Mouse (Mus musculus): ENCODE results near the gene Rnf34. TPM values are rescaled to one million over a fixed set of nuclear protein-coding genes. Genes with fewer than 3 reads are reported as not detected.
A peak's percentile ranks its signal among the peaks of the same experiment; 100 is the strongest.

The Rnf34 gene
- polyA plus RNA-seq, 1 experiment from 2014 or later = 28.4 TPM

DNA sequence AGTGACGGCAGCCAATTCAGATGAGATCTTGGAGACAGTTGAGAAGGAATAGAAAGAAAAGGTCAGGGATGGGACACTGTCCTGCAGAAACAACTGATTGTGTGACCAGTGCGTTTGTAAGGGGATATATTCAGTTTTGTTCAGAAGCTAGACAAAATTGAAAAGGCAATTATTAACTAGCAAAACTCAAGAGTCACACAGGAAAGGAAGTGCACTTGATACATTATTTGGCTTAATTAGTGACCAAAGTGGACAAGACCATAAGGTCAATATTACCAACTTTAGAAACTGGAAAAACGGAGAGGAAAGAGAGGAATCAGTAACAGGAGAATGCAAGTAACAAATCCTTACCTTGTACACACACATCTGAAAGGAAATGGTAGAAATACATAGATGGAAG lies 26.8 kb downstream of the Rnf34 start:
- no peak overlapping the region for H3K4me3 ChIP-seq (replicated peaks)
- H3K4me2 ChIP-seq = no peak overlapping the region
- H3K36me3 ChIP-seq = peaks cover 27% of the 10 kb centered on the region
- ATAC-seq (ENCODE audit: insufficient read depth, low FRiP score, low read depth) = no peak
- no peak overlapping the region for H3K9ac ChIP-seq
- no peaks in the 10 kb centered on the region for H3K4me1 ChIP-seq
- H3K27me3 ChIP-seq (replicated peaks) = no peaks in the 10 kb centered on the region
- no peak overlapping the region for H3K27ac ChIP-seq
- no peaks in the 10 kb centered on the region for H3K9me3 ChIP-seq
- 73% methylated on average over 3 of the region's 3 CpGs for WGBS

DNA sequence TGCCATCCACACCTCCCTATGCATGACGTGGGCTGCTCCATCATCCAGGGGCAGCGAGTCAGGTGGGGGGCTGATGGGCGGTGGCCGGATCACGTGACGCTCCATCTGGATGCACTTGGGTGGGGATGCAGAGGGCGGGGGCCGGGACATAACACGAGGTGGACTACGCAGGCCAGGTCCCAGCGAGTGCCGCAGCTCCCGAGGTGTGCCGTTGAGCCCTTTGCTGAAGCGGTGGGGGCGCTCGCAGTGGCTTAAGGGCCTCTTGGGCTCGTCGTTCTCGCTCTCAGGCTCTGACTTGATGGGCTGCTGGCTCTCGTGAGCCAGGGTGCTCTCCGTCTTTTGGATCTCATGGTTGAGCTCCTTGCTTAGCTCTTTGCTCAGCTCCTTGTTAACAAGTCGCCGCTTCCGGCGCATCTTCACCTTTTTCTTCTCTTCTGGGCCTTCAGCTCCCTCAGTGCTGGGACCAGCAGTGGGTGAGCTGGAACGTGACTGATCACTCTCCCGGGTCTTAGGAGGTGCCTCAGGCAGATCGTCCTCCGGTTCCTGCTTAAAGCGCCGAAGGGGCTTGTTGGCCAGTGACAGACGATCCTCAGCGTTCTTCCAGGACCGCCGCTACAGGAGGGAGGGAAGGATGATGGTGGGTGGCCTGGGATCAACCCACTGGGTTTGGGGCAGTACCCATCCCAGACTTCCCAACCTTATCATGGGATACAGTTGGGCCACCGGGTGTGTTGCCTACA lies 30.6 kb downstream of the Rnf34 start:
- Histone ChIP-seq H3K27me3 (replicated peaks) (no peaks in the 10 kb centered on the region), H3K27ac (no peak overlapping the region), H3K4me3 (replicated peaks) (no peak overlapping the region), H3K9ac (no peak overlapping the region), H3K36me3 (peaks cover 23% of the 10 kb centered on the region), H3K4me1 (peaks cover 4% of the 10 kb centered on the region), H3K4me2 (no peak overlapping the region), H3K9me3 (no peaks in the 10 kb centered on the region)
- 95% methylated on average over 37 of the region's 37 CpGs for WGBS
- no peak for ATAC-seq (ENCODE audit: insufficient read depth, low FRiP score, low read depth)

DNA sequence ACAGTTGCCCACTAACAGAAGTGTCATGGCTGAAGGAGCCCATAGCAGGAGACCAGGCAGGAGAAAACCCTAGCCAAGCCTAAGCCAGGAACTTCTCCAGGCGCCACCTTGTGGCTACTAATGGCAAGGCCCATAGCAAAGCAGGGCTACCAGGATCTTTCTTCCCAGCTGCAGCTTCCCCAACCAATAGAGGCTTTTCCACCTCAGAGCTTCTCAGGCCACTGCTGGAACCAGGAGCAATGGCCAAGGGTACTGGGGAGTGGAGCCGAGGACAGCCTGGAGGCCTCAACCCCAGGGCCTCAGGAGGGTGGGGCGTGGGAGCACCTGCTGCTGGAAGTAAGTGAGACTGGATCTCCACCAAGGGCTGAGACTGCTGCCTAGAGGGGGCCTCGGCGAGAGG lies 31.5 kb downstream of the Rnf34 start:
- no peak overlapping the region for H3K4me2 ChIP-seq
- no peak overlapping the region for H3K4me3 ChIP-seq (replicated peaks)
- no peak overlapping the region for H3K9ac ChIP-seq
- H3K27me3 ChIP-seq (replicated peaks) = no peaks in the 10 kb centered on the region
- peaks cover 10% of the 10 kb centered on the region for H3K4me1 ChIP-seq
- H3K27ac ChIP-seq = no peak overlapping the region
- no peak for ATAC-seq (ENCODE audit: insufficient read depth, low FRiP score, low read depth)
- H3K36me3 ChIP-seq = peaks cover 21% of the 10 kb centered on the region
- no peaks in the 10 kb centered on the region for H3K9me3 ChIP-seq
- WGBS = 56% methylated on average over 5 of the region's 5 CpGs

DNA sequence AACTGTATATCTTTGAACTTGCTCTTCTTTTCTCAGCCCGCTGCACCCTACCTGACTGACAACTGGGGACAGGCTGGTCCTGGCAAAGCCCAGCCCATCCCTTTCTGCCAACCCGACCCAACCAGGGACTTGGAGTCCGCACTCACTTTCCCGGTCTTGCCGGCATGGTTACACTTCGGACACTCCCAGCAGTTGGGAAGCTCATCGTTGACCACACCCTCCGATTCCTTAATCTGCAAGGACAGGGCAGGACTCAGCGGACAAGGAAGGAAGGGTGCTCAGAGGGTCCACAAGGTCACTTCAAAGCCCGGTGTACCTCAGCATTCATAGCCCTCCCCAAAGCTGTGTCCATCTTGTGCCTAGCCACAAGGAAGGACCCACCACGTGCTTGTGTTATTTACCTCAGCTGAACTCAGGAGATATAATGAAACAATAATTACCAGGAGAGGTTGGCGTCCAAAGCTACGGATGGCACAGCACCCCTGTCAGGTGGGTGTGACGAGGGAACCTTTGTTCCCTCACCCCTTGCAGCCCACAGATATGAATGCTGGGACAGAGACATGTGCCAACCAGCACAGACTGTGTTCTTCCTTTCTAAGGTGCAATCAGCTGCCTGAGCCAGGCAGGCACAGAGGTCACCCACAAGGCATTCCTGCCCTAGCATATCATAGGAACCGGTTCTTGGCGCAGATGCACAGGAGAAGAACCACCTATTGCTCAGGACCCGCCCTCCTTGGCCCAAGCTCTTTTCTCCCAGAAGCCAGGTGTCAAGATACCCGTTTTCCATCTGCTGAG lies 32.6 kb downstream of the Rnf34 start:
- H3K9ac ChIP-seq = no peak overlapping the region
- H3K4me2 ChIP-seq = no peak overlapping the region
- H3K27ac ChIP-seq = no peak overlapping the region
- H3K9me3 ChIP-seq = no peaks in the 10 kb centered on the region
- peaks cover 19% of the 10 kb centered on the region for H3K36me3 ChIP-seq
- WGBS = 81% methylated on average over 18 of the region's 18 CpGs
- ATAC-seq (ENCODE audit: insufficient read depth, low FRiP score, low read depth) = no peak
- H3K27me3 ChIP-seq (replicated peaks) = no peaks in the 10 kb centered on the region
- no peak overlapping the region for H3K4me3 ChIP-seq (replicated peaks)
- H3K4me1 ChIP-seq = peaks cover 10% of the 10 kb centered on the region

DNA sequence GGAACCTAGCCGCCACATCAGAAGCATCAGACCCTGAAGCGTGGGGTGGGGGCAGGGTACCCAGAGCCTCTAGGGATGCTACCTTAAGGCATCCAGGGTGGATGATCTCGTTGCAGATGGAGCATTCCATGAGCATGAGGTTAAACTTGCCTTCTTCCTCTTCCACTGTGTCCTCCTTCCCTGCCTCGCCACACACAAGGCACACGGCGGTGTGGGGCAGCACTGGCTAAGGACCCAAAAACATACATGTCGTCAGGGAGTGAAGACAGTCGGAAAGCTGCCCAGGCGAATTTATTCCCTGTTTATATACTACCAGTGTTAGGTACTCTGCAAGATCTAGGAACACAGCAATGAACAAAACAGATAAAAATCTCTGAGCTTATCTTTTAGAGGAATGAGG lies 33.4 kb downstream of the Rnf34 start:
- H3K36me3 ChIP-seq = peaks cover 19% of the 10 kb centered on the region
- 81% methylated on average over 9 of the region's 9 CpGs for WGBS

DNA sequence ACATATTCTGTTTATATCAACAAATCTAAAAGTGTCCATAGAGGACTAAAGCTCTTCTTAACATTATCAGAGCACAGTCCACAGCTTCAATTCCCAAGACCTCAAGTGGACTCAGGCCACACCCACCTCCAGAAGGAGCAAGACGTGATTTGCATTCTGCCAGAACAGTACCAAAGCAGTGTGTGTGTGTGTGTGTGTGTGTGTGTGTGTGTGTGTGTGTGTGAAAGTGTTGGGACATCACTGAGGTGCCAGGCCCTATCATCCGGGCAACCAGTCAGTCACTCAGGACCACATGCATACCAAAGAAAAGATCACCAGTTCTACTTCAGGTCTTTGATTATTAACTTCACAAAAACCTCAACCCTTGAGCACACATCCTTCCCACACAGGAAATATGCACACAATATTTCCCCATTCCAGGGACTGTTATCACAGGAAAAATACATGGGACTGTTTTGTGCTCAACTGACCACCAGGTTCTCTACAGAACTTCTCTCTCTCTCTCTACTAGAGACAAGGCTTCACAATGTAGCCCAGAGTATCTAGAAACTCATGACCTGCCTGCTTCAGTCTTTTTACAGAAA lies 33.9 kb downstream of the Rnf34 start:
- peak overlapping the region; percentile 77; the same call in 1 of the 2 replicates for H3K27ac ChIP-seq
- H3K27me3 ChIP-seq (replicated peaks) = no peaks in the 10 kb centered on the region
- H3K4me2 ChIP-seq = no peak overlapping the region
- 40% methylated on average over 2 of the region's 2 CpGs for WGBS
- H3K4me1 ChIP-seq = peaks cover 10% of the 10 kb centered on the region
- H3K9me3 ChIP-seq = no peaks in the 10 kb centered on the region
- no peak for ATAC-seq (ENCODE audit: insufficient read depth, low FRiP score, low read depth)
- H3K9ac ChIP-seq = no peak overlapping the region
- H3K36me3 ChIP-seq = peaks cover 19% of the 10 kb centered on the region
- H3K4me3 ChIP-seq (replicated peaks) = no peak overlapping the region

More for the DNA sequence above, 33.4 kb downstream of the Rnf34 start:
- Histone ChIP-seq H3K27ac (no peak overlapping the region), H3K4me2 (no peak overlapping the region), H3K9me3 (no peaks in the 10 kb centered on the region), H3K4me1 (peaks cover 10% of the 10 kb centered on the region), H3K27me3 (replicated peaks) (no peaks in the 10 kb centered on the region), H3K4me3 (replicated peaks) (no peak overlapping the region), H3K9ac (no peak overlapping the region)
- ATAC-seq (ENCODE audit: insufficient read depth, low FRiP score, low read depth) = no peak

DNA sequence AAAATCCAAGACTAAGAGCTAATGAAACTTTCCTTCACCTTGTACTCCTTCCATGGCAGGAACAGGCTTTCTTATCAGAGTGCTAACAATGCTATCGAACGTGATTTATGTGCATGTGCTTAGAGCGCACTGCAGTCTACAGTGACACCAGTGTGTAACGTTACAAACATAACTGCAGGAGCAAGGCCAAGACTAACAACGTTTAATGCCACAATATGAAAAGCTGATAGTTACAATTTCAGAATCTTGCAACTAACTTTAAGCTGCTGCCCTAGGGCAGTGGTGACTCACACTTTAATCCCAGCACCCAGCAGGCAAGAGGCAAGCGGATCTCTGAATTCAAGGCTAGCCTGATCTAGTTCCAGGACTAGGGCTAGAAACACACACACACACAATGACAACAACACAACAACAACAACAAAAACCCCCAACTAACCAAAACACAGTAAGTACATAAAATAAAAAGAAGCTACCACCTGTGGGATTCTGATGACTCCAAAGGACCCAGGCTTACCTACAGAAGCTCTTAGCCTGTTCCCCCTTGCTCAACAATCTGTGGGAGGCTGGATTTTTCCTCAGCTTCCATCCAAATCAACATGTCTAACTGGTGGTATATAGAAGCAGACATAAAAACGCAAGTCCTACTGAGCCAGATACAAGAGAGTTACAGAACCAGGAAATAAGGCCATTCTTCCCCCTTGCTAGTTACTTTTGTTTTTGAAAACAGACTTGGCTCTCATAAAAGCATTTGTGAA lies 34.9 kb downstream of the Rnf34 start:
- H3K27ac ChIP-seq = peak overlapping the region; percentile 77; the same call in 1 of the 2 replicates
- H3K27me3 ChIP-seq (replicated peaks) = no peaks in the 10 kb centered on the region
- H3K9ac ChIP-seq = no peak overlapping the region
- H3K4me1 ChIP-seq = peaks cover 10% of the 10 kb centered on the region
- H3K4me3 ChIP-seq (replicated peaks) = no peak overlapping the region
- ATAC-seq (ENCODE audit: insufficient read depth, low FRiP score, low read depth) = peak; percentile 67
- H3K36me3 ChIP-seq = peaks cover 13% of the 10 kb centered on the region
- no peaks in the 10 kb centered on the region for H3K9me3 ChIP-seq
- WGBS = 60% methylated on average over 7 of the region's 7 CpGs
- no peak overlapping the region for H3K4me2 ChIP-seq

DNA sequence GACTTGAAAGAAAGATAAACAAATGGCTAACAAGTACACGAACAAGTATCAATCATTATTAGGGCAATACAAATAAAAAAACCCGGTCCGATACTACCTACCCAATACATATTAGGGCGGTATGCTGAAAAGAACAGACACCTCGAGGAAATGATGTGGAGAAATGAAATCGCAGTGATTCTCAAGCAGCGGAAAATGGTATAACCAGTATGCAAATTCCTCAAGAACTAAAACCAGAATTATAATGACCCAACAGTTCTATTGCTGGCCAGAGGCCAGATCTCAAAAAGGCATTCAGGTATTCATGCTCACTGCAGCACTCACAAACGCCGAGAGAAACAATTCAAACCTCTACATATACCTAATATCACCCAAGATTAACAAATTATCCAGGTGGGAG lies 37.2 kb downstream of the Rnf34 start:
- WGBS = 85% methylated on average over 9 of the region's 9 CpGs
- no peak overlapping the region for H3K4me2 ChIP-seq
- peaks cover 10% of the 10 kb centered on the region for H3K4me1 ChIP-seq
- no peak overlapping the region for H3K27ac ChIP-seq
- H3K9me3 ChIP-seq = no peaks in the 10 kb centered on the region
- H3K36me3 ChIP-seq = 0 out of 2 replicates have a peak, but pooled peaks cover 2% of the 10 kb centered on the region
- H3K9ac ChIP-seq = no peak overlapping the region
- ATAC-seq (ENCODE audit: insufficient read depth, low FRiP score, low read depth) = no peak
- H3K4me3 ChIP-seq (replicated peaks) = no peak overlapping the region
- no peaks in the 10 kb centered on the region for H3K27me3 ChIP-seq (replicated peaks)

DNA sequence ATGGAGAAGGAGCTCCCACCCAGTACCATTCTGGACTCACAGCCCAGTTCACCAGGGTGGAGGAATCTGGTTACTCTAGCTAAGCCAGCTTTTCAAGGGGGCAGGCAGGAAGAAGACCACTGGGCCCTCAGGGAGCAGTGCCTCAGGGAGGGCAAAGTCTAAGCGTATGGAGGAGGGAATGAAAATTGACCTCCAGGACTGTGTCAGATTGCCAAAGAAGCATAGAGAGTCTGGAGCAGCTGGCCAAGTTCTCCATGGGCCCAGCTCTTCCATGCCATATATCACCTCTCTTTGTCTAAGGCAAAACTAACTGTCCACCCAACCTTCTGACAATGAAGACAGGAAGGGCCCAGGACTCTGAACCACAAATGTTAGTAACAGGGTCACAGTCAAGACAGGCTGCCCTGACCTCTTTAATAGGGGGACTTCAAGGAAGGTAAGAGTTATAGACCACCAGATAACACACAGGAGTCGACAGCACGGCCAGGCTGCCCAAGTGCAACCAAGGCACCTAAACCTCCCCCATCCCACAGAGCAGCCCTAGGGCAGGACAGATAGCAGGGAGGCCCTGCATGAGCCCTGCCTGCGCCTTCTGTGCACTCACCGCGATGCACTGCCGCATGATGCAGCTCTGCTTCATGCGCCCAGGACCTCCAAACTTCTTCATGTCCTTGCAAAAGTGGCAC lies 38.2 kb downstream of the Rnf34 start:
- no peak for ATAC-seq (ENCODE audit: insufficient read depth, low FRiP score, low read depth)
- Histone ChIP-seq H3K9ac (no peak overlapping the region), H3K9me3 (no peaks in the 10 kb centered on the region), H3K27ac (no peak overlapping the region), H3K36me3 (0 out of 2 replicates have a peak, but pooled peaks cover 2% of the 10 kb centered on the region), H3K4me2 (no peak overlapping the region), H3K4me1 (peaks cover 10% of the 10 kb centered on the region), H3K4me3 (replicated peaks) (no peak overlapping the region), H3K27me3 (replicated peaks) (no peaks in the 10 kb centered on the region)
- 81% methylated on average over 8 of the region's 8 CpGs for WGBS

DNA sequence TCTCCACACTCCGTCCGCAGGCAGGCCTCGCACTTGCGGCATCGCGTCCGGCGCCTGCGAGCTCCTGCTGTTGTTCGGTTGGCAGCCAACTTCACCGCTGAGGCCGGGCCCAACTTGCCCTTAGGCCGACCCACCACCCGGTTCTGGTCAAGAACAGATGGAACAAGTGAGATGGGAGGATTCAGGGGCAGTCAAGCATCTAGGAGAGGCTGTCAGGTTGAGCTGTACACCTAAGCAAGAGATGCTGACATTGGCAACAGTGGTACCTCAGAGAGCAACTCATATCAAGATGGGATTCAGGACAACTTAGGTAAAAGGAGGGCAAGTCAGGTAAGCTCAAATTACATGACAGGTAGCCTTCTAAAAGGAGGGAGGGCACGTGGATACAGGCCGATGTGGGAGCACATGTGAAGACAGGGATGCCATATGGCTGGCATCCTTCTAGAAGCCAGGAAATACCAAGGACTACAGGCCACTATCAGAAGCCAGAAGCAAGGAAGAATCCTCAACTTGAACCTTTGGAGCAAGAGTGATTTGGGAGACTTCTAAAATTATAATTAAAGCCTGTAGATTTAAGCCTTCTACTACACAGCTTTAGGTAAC lies 38.9 kb downstream of the Rnf34 start:
- Histone ChIP-seq H3K27me3 (replicated peaks) (no peaks in the 10 kb centered on the region), H3K27ac (no peak overlapping the region), H3K4me1 (peaks cover 10% of the 10 kb centered on the region), H3K4me3 (replicated peaks) (no peak overlapping the region), H3K4me2 (no peak overlapping the region), H3K9ac (no peak overlapping the region), H3K36me3 (no peaks in the 10 kb centered on the region), H3K9me3 (no peaks in the 10 kb centered on the region)
- 93% methylated on average over 16 of the region's 16 CpGs for WGBS
- ATAC-seq (ENCODE audit: insufficient read depth, low FRiP score, low read depth) = no peak

DNA sequence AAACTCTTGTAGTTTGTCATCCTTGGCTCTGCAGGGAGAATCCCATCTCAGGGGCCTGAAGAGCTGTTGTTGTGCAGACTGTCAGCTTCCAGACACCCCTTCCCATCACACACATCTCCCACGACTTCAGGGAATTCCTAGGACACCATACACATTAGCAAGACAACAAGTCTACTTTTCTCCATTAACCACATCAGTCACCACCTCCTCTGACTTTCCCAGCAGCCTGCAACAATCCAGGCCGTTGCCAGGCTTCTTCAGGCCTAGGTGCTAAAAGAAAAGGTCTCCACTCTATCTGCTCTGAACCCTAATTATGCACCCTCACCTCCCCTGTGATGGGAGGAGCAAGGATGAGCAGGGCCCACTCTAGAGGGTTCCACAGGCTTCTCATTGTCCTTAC lies 40.5 kb downstream of the Rnf34 start:
- Histone ChIP-seq H3K4me1 (peaks cover 6% of the 10 kb centered on the region), H3K9me3 (no peaks in the 10 kb centered on the region), H3K9ac (no peak overlapping the region), H3K36me3 (no peaks in the 10 kb centered on the region), H3K27me3 (replicated peaks) (no peaks in the 10 kb centered on the region), H3K4me2 (no peak overlapping the region), H3K27ac (no peak overlapping the region), H3K4me3 (replicated peaks) (no peak overlapping the region)
- no peak for ATAC-seq (ENCODE audit: insufficient read depth, low FRiP score, low read depth)
- WGBS = 56% methylated on average over 2 of the region's 2 CpGs
